Mouse (Mus musculus) heart, adult 2 months (tissue): ENCODE results near the gene Col4a2.

Source experiments
- CTCF ChIP-seq: fragments of 200-600 bp; IDR thresholded peaks from 2 replicates; pipeline ENCODE4 v1.8.1; 2022; ENCODE audit warnings: antibody characterized with exemption, mild to moderate bottlenecking, moderate library complexity
- POLR2A ChIP-seq: fragments of 200-500 bp; IDR thresholded peaks from 2 replicates; pipeline ENCODE4 v1.6.1; 2011; ENCODE audit warnings: mild to moderate bottlenecking, low read depth, low read length, control low read depth; ENCODE audit not compliant: insufficient read depth

- no peak for TF ChIP-seq POLR2A
- TF ChIP-seq CTCF, result no peak
Measured at GRCm38 (mm10) chr8:11300436-11300835, 12.2 kb upstream of the Col4a2 start.
